Mouse (Mus musculus) cerebellum, adult 11-12 months (tissue): Measurements from ENCODE around the gene Cggbp1.
"Not testable (repeated sequence)": the region's sequence is repeated elsewhere in the genome, so short reads cannot be mapped to it uniquely, and the experiment has no call there.

Source experiments
- DNase-seq: peaks from one replicate; pipeline ENCODE4 v3.0.0; 2022

Gene Cggbp1

DNA sequence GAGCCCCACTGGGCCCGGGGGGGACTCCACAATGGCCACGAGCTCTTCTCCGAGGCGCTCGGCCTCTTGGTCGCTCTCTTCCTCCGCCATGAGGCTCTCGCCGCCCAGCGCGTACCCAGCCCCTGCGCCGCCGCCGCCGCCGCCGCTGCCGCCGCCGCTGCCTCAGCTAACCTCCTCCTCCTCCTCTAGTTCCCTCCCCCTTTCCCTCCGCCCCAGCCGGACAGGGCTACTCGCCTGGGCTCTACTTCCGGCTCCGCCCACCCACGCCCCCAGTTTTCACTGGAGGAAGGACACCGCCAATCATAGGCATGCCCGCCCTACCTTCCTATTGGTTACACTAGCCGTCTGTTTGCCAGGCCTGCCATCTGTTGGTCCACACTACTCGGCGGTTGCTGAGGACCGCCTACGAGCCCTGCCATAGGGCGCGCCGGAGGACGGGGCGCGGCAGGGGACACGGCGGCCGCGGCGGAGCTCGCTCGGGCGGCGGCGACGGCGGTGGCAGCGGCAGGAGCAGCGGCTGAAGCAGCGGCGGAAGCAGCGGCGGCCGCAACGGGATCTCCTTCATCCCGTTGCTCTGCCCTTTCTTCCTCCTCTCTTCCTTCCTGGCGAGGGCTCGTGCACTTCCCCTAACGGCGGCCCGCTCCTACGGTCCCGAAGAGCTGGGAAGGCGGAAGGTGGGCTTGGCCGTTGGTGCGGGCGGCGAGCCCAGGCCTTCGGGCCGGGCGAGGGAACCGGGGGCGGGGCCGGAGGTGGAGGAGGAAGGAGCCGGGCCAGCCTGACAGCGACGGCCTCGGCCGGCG is at the start of gene Cggbp1, which contains the start of gene Zfp654:
Gene Cggbp1 (plus strand): TSS at position 434 of the 800 bp plus-strand sequence.
Gene Zfp654 (minus strand): TSS at position 90 of the 800 bp plus-strand sequence.
- DNase-seq: peak; percentile 100

DNA sequence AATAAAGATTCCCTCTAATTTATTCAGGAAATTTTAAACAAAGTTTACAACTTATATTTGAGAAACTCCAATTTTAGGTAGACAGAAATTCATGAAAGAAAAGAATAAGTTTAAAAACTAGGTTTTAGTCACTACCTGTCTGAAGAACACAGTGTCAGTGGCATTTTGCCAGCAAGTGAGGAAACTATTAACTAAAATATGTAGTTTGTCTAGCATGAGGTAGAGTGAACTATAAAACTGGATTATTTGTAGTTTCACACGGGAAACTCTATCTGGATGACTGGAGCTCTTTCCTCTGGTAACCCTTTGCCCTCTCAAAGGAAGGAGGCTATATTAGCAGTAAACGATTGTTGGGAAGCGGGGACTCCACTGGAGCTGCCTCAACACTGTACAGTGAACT is 48.8 kb upstream of the Cggbp1 start:
- no peak for DNase-seq

DNA sequence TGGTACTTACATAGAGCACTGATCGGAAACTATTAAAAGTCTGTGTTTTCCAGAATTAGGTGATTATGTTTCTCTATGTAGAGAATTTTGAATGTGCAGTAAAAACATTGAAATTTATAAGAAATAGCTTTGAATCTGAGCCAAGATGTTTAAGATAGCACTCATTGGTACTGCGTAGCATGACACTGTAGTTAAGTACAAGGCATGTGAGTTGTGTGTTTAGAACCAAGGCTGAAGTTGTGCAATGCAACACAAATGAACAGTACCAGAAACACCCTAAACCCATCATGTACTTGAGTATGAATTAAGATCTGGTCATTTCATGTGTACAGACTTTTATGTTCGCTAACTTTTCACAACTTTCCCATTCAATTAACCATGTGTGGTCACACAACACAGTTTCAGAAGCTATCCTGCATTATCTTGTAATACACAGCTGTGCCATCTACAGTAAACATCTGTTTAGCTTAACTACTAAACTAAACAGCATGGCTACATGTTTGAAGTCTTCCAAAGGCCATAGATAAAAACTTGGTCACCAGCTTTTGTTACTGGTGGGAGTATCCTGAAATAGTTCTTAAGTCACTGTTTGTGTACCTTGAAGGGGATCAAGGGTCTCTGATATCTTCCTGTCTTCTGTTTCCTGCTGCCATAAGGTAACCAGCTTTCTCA is 34.6 kb upstream of the Cggbp1 start:
- DNase-seq: no peak

DNA sequence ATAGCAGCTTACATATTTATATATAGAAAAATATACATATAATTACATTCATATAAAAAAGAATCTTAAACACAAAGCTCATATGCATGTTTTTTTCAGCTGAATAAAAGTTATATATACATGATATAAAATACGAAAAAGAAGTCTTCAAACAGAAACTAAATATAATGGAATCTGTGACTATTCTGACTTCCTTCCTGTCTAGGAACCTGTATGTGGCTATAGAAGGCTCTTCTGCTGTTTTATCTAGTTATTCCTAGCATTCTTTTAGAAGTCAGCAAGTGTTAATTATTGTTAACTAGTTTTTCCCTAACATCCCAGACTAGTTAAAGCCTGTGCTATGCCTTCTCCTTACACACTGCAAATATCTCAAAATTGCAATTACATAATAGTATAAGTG is 27.9 kb upstream of the Cggbp1 start:
- DNase-seq: no peak

DNA sequence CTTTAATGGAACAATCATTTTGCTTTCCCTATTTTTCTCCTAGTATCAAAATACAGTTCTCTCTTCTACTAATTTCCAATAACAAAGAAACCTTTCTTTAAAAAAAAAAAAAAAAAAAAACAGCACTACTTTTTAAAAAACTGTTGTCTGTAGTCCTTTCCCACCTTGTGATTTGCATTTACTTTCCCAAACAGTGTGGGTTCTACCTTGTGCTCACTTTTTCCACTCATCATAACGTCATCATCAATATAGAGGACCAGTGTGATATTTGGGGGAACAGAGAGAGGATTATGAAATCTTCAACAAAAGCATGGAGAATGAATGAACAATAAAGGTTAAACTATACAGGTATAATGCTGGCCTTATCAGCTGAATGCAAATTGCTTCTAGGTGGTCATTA is 27.3 kb upstream of the Cggbp1 start:
- no peak for DNase-seq

DNA sequence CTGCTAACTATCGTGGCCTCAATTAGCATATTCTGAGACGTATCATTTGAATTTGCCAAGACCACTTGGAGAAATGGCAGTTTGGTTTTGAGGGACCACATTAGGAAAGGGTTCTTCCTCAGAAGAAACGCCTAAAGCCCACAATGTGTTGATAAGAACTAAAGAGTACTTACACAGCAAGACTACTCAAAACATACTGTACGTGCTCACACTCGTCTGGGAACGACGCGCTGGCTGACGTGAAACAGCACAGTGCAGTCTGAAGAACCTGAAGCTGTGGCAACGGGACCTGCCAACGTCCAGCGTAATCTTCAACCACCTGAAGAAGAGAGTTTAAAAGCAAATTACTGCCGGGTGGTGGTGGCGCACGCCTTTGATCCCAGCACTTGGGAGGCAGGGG is 21.5 kb upstream of the Cggbp1 start:
- no peak for DNase-seq

DNA sequence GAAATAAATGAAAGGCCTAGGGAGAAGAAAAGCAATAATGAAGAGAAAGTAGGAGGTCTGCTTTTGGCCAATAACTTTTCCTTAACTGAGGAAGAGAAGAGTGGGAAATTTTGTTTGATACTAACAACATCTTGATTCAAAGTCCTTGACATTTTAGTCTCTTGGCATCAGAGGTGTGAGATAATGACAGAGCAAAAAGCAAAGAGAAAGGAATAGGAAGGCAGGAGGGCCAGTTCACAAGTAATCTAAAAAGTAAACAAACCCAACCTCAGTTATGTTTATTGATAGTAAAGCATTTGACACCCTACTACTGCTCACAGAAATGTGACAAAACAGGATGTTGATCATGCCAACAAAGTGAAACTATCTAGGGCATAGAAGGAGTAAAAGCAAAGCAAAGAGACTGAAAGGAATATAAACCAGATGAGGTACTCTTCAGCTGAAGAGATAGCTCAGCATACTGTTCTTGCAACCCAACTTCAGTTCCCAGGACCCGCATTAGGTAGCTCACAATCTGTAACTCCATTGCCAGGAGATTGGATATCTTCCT is 15.7 kb upstream of the Cggbp1 start:
- no peak for DNase-seq

DNA sequence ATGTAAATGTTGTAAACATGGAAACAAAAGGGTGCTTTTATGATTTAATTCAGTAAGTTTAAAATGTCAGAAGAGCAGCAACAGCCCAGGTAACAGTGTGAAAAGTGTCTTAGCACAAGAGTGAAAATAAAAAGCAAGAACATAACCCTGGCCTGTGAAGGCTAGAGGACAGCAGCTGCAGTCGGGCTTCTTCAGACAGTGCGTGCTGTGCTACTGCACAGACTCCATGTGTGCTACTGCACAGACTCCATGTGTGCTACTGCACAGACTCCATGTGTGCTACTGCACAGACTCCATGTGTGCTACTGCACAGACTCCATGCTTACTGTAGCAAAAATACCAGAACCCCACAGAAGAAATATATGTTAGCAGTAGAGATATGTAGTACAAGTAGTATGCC is 15.1 kb upstream of the Cggbp1 start:
- DNase-seq: no peak

DNA sequence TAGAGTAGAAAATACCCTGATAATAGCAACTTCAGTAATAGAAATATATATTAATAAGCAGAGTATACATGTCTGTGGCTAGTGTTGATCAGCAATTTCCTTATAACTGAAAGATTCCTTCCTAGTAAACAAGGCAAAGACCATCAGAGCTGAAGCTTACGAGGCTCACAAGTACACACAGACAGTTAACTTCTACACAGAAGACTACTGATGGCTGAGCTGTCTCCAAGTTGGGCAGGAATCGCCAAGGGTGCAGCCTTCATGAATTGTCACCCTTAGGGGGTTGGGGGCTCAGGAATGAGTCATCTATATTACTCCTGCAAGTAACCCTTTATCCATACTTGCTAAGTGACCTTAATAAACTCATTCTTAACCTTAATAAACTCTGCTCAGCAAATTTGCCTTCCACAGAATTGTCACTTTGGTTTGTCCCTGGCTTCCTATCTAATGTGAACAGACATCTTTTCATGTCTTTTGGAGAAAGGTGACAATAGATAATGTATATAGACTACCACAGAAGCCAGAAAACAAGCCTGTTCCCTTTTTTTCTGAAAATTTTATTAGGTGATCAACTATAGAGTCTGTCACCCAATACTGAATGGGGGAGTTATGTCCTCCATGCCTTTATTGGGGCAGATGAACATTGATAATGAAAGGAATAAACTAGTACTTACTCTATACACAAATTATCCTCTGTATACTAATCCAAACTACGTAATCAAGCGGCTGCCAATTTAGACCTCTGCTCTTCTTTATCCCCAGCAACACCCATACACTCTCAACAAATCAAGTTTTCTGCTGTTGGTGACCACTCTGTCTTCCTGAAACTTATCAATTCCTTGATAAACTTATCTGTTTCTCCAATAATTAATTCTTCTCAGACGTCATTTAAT is 10.1 kb upstream of the Cggbp1 start:
- DNase-seq: no peak

DNA sequence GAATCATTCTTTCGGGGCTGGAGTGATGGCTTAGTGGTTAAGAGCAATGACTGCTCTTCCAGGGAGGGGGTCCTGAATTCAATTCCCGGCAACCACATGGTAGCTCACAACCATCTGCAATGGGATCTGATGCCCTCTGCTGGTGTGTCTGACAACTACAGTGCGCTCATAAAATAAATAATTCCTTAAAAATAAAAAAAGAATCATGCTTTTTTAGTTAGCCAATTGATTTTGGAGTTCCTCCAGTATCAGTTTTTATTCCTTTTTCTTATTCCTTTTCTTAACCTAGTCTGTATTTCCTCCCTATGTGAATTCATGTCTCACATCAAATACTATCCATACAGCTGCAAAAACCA is 9.4 kb upstream of the Cggbp1 start:
- no peak for DNase-seq

DNA sequence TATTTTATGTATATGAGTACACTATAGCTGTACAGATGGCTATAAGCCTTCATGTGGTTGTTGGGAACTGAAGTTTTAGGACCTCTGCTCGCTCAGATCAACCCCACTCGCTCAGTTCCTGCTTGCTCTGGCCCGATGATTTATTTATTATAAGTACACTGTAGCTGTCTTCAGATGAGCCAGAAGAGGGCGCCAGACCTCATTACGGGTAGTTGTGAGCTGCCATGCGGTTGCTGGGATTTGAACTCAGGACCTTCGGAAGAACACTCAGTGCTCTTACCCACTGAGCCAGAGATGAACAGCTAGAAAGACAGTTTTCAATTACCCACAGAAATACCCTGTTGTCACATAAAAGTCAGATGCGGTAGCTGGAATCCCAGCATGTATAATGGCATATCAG is 5.8 kb upstream of the Cggbp1 start:
- DNase-seq: no peak

DNA sequence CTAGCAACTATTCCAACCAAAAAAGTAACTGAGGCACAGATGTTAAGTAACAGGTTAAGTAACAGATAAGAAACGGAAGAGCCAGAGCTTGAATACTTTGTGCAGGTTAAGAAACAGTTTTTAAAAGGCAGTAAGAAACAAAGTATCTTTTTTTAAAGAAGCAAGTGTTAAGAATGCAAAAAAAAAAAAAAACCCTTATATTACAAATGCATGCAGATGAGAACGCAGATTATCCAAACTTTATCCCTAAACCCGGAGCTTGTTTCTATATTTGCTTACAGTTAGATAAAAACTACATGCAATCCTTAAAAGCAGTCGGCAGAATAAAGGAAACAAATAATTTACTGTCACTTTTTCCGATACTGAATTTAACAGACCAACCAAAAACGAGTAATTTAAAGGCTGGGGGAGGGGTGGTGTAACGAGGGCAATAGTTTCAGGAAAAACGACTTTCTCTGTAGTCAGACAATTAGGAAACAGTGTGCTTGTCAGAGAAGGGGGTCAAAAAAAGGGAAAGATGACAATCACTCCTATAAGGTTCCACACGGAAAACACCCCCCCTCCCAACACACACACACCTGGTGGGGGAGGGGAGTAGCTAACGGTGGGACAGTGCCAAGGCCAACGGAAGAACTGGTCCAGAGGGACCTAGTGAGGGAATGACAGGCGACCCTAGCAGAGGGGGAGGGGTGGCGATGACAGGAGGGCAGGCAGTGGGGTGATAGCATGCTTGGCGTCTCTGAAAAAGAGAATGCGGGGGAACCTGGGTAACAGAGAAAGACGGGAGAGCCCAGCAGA is 1.3 kb upstream of the Cggbp1 start:
- DNase-seq: peak; percentile 75

DNA sequence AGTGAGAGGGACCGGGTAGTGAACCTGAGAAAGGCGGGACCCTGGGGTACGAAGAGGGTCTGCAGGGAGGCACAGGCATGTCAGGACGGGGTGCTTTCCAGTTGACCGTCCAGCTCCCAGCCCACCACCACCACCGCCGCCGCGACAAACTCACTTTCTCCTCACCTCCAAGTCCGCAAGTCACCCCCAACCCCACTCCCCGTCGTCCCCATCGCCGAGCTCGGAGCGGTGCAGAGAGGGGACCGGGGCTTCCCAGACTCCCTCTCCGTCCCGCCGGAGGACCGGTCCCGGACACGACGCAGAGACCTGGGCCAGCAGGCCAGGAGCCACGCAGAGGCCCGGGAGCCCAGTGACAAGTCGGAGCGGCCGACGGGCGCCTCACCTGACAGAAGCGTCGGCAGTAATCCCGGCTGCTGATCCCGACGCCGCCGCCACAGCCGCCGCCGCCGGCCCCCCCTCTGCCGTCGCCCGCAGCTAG is 672 bp upstream of the Cggbp1 start:
- DNase-seq: no peak

DNA sequence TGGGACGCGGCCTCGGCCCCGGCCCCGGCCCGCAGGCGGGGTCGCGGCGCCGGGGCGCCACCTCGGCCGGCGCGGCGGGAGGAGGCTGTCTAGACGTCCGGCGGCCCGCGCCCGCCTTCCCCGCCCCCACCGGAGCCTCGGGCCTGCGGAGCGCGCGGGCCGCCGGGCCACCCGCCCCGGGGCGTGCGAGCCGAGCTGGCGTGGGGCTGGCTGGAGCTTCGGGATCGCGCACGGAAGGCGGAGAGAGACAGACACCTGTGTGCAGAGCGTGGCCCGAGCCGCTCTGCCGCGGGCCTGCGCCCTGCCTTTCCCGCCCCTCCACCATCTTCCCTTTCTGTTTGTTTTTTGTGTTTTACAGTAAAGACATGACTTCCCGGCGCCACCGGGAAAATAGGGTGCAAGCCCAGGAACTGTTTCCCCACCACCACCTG is 660 bp downstream of the Cggbp1 start:
- peak; percentile 70 for DNase-seq

DNA sequence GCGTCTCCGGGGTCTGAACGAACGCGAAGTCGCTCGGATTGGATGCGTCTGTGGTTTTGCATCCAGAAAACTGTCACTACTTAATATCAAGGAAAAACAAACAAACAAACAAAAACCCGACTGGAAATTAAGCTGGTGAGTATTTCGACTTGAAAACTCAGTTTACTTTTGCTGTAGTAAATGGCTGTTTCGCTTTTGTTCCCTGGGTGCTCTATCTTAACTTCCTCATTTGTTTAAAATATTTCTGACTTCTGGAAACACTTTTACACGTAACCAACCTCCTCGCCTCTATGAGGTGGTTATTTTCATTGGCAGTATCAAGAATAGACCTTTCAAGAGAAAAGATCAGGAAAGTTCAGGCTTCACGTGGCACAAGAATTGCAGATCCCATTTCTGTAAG is 1.1 kb downstream of the Cggbp1 start:
- no peak for DNase-seq

DNA sequence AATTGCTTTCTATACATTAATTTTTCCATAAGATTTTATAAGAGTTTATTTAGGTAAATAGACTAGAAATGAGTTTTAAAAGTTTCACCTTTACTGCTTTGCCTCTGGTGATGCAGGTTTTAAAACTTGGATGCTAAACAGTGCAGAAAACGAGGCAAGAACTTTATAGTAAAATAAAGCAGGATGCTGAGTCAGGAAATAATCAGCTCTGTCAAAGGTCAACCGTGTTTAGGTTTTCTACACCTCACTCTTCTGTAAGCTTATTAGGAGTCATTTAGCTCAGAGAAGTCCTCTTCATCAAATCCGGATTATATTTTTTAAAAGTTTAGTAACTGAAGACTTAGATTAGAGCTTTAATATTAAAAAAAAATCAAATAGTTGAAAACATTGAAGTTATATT is 5.2 kb downstream of the Cggbp1 start:
- DNase-seq: no peak

DNA sequence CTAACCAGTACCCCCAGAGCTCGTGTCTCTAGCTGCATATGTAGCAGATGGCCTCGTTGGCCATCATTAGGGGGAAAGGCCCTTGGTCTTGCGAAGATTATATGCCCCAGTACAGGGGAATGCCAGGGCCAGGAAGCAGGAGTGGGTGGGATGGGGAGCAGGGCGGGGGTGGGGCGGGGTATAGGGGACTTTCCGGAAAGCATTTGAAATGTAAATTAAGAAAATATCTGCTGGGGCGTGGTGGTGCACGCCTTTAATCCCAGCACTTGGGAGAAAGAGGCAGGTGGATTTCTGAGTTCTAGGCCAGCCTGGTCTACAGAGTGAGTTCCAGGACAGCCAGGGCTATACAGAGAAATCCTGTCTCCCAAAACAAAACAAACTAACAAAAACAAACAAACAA is 14.0 kb downstream of the Cggbp1 start:
- DNase-seq: not testable (repeated sequence)

DNA sequence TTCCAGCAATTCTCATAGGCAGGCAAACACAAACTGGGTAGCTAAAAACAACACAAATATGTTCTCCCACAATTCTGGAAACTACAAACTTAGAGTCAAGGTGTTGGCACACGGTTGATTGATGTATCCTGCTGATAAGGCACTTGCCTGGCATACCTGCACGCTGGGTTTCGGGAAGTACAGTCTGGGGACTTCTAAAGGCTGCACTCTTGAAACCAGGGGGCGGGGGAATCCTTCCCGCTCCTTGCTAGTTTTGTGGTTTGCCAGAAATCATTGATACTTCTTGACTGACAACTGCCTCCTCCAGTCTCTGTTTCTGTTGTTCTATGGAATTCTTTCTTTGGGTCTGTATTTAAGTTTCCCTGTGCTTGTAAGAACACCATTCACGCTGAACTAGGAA is 16.8 kb downstream of the Cggbp1 start:
- no peak for DNase-seq

DNA sequence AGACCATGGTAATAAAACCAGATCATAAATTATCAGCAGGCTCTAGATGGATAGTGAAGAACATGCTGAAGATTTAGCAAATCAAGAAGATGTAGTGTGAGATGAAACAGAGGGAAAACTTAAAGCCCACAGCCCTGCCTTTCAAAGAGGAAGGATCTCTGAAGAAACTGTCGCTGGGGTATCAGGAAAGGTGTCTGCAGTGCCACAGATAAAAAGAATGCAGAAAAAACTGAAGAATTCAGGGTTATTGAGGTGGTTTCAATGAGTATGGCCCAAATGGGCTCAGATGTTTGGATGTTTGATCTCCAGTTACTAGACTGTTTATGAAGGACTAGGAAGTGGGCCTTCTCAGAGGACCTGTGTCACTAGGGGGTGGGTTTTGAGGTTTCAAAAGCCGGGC is 17.8 kb downstream of the Cggbp1 start:
- no peak for DNase-seq

DNA sequence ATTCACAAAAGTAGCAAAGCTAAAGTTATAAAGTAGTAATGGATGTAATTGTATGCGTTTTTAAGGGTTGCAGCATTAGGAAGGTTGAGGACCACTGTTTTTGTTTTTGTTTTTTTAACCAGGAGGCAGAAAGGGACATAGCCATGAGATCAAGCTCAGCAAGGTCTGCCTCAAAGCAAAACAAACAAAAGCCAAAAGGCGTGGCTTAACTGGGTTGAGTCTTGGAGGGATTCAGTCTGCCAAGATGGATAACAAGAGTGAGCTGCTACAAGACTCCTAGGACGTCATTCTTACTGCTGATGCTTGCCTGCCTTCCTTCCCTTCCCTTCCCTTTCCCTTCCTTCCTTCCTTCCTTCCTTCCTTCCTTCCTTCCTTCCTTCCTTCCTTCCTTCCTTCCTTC is 20.5 kb downstream of the Cggbp1 start:
- no peak for DNase-seq

DNA sequence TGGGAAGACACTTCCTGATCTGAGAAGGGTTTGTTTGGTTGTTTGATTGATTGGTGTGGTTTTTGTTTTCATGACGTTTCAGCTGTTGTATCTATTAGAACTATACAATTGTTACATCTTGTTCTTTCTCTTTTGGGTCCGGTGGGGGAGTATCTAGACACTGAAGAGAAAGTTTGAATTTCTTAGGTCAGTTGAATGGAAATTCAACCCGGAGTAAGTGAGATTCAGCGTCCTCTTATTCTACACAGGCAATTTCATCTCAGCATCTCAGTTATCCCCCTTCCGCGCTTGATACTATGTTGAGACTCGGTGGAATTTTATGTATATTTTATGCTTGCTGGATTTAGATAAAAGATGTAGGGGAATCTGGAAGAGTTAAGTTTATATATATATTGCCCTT is 21.0 kb downstream of the Cggbp1 start:
- no peak for DNase-seq
